Mouse (Mus musculus): ENCODE measurements at regions not wholly inside any gene's neighbourhood (a gene's known extent, or its start where the extent isn't known, plus 50 kb on each side); places are given as distances from the start of the nearest gene placed in this dataset.

DNA sequence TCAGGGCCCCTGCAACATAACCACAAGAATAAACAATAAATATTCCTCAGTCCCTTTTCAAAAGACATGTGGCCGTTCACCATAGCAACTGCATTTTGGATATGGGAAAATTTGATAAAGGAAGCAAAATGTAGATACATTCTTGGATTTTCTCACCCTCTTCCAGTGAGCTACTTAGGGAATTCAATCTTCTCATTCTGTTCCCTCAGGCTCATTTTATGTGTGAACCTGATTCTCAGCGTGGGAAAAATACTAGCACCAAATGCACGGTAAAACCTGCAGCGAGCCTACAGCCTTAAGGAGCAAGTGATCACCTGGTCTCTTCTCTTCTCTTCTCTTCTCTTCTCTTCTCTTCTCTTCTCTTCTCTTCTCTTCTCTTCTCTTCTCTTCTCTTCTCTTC, 322.5 kb upstream of the Cwc22 start:
- DNase-seq (ENCODE audit: low read depth, low spot score) = no peak
- H3K4me1 ChIP-seq (ENCODE audit: control insufficient read depth in 1 of 2, insufficient read depth in 2 of 2, low read length in 2 of 2) = no peaks in the 10 kb centered on the region
- no peak overlapping the region for H3K9ac ChIP-seq (ENCODE audit: control insufficient read depth, low read depth, low read length, poor library complexity, severe bottlenecking)
- no peaks in the 10 kb centered on the region for H3K27me3 ChIP-seq (ENCODE audit: control insufficient read depth in 1 of 2, insufficient read depth in 2 of 2, low read length in 2 of 2)
- TF ChIP-seq ZNF384 (IDR thresholded peaks at IDR 0.05; ENCODE audit: low read depth, low read length) (no peak), RCOR1 (IDR thresholded peaks at IDR 0.05; ENCODE audit: low read depth, low read length) (no peak), SMC3 (IDR thresholded peaks at IDR 0.05; ENCODE audit: low read depth, low read length) (no peak), CHD2 (IDR thresholded peaks at IDR 0.05; ENCODE audit: low read length) (no peak), MXI1 (IDR thresholded peaks at IDR 0.05; ENCODE audit: low read depth, low read length) (no peak), POLR2AphosphoS5 (IDR thresholded peaks at IDR 0.05; ENCODE audit: borderline replicate concordance, low read depth, low read length) (no peak), MAZ (IDR thresholded peaks at IDR 0.05; ENCODE audit: low read depth, low read length) (no peak), CHD1 (IDR thresholded peaks at IDR 0.05; ENCODE audit: low read depth, low read length) (no peak), ELF1 (IDR thresholded peaks at IDR 0.05; ENCODE audit: low read depth, low read length) (no peak), KAT2A (conservative IDR thresholded peaks at IDR 0.05; ENCODE audit: low read depth, low read length) (no peak), GABPA (IDR thresholded peaks at IDR 0.05; ENCODE audit: low read depth, low read length) (no peak), NELFE (IDR thresholded peaks at IDR 0.05; ENCODE audit: low read depth, low read length) (no peak), TAL1 (IDR thresholded peaks at IDR 0.05; ENCODE audit: low read length) (no peak), USF2 (IDR thresholded peaks at IDR 0.05; ENCODE audit: borderline replicate concordance in 1 of 2, insufficient read depth in 1 of 2, low read depth in 1 of 2, low read length in 2 of 2) (no peak), UBTF (IDR thresholded peaks at IDR 0.05; ENCODE audit: borderline replicate concordance, insufficient read depth, low read depth, low read length) (no peak), GATA1 (IDR thresholded peaks at IDR 0.05; ENCODE audit: low read depth, low read length) (no peak)
- H3K4me3 ChIP-seq (ENCODE audit: control insufficient read depth in 1 of 2, insufficient read depth in 1 of 2, low read depth in 2 of 2, low read length in 2 of 2) = no peak overlapping the region
- no peaks in the 10 kb centered on the region for H3K36me3 ChIP-seq (ENCODE audit: control insufficient read depth in 1 of 2, insufficient read depth in 2 of 2, low read length in 2 of 2)
- H3K9me3 ChIP-seq (replicated peaks; ENCODE audit: insufficient read depth, low read length) = no peaks in the 10 kb centered on the region
- H3K27ac ChIP-seq (ENCODE audit: control insufficient read depth, low read depth, low read length) = no peak overlapping the region
- no peaks in the 10 kb centered on the region for H3K79me2 ChIP-seq (ENCODE audit: control insufficient read depth, insufficient read depth, low read length, poor library complexity)

DNA sequence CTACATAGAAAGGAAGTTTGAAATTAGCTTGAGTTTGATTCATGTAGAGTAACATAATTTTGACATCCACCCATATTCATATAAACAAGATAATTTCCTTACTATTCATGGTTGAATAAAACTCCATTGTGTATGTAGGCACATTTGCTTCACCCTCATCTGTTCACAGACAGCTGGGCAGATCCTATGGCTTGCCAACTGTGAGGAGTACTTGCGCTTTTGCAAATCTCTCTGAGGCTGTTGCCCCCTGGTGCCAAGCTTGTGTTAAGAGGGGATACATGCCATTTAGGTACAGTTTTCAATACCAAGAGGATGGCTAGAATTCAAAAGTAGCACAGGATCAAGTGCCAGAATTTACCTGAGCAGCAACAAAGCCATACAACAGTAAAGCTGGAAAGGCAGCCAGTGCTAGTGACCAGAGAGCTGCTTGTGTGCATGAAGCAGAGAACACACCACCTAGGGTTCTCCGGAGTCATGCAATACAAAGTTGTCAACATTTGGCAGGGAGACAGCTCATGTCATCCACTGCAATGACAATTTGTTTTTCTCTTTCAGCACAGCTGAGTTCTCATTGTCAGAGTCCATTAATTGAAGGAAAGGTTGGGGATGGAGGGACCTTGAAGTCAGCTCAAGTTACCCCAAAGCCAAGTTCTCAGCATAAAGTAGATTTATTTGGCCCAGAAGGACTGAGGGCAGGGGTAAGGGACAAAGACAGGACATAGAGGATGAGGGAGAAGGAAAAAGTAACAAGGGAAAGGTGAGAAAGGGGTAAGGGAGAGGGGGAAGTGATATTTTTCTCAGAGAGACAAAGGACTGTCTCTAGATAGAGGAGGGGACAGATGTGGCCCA, 321.6 kb upstream of the Cwc22 start:
- Histone ChIP-seq H3K36me3 (ENCODE audit: control insufficient read depth in 1 of 2, insufficient read depth in 2 of 2, low read length in 2 of 2) (no peaks in the 10 kb centered on the region), H3K79me2 (ENCODE audit: control insufficient read depth, insufficient read depth, low read length, poor library complexity) (no peaks in the 10 kb centered on the region), H3K9me3 (replicated peaks; ENCODE audit: insufficient read depth, low read length) (no peaks in the 10 kb centered on the region), H3K27me3 (ENCODE audit: control insufficient read depth in 1 of 2, insufficient read depth in 2 of 2, low read length in 2 of 2) (no peaks in the 10 kb centered on the region), H3K9ac (ENCODE audit: control insufficient read depth, low read depth, low read length, poor library complexity, severe bottlenecking) (no peak overlapping the region), H3K4me1 (ENCODE audit: control insufficient read depth in 1 of 2, insufficient read depth in 2 of 2, low read length in 2 of 2) (no peaks in the 10 kb centered on the region), H3K4me3 (ENCODE audit: control insufficient read depth in 1 of 2, insufficient read depth in 1 of 2, low read depth in 2 of 2, low read length in 2 of 2) (no peak overlapping the region), H3K27ac (ENCODE audit: control insufficient read depth, low read depth, low read length) (no peak overlapping the region)
- no peak for DNase-seq (ENCODE audit: low read depth, low spot score)
- TF ChIP-seq POLR2A (IDR thresholded peaks at IDR 0.05; ENCODE audit: control insufficient read depth in 1 of 2, insufficient read depth in 1 of 2, low read depth in 1 of 2, low read length in 2 of 2, poor library complexity in 1 of 2) (no peak), RCOR1 (IDR thresholded peaks at IDR 0.05; ENCODE audit: low read depth, low read length) (no peak), ETS1 (IDR thresholded peaks at IDR 0.05; ENCODE audit: low read depth, low read length) (no peak), MEF2A (IDR thresholded peaks at IDR 0.05; ENCODE audit: extremely low read depth, insufficient replicate concordance, low read depth, low read length, poor library complexity, severe bottlenecking) (no peak), HCFC1 (IDR thresholded peaks at IDR 0.05; ENCODE audit: low read depth, low read length) (no peak), USF2 (IDR thresholded peaks at IDR 0.05; ENCODE audit: borderline replicate concordance in 1 of 2, insufficient read depth in 1 of 2, low read depth in 1 of 2, low read length in 2 of 2) (no peak), ZMIZ1 (IDR thresholded peaks at IDR 0.05; ENCODE audit: low read depth, low read length) (no peak), SMC3 (IDR thresholded peaks at IDR 0.05; ENCODE audit: low read depth, low read length) (no peak), POLR2AphosphoS2 (IDR thresholded peaks at IDR 0.05; ENCODE audit: low read length) (no peak), CTCF (IDR thresholded peaks at IDR 0.05 in 2 of 3, conservative IDR thresholded peaks at IDR 0.05 in 1 of 3; ENCODE audit: control insufficient read depth in 1 of 3, insufficient read depth in 1 of 3, low read depth in 2 of 3, low read length in 3 of 3, poor library complexity in 1 of 3, severe bottlenecking in 1 of 3) (no peak), MAFK (IDR thresholded peaks at IDR 0.05; ENCODE audit: borderline replicate concordance, low read depth, low read length) (no peak)
